Mouse (Mus musculus): ENCODE data around the gene Taf4.

GRCm38 (mm10) chr2:179948820-179949219 is 27.6 kb downstream of the Taf4 start:
- TF ChIP-seq CTCF (conservative IDR thresholded peaks at IDR 0.05; ENCODE audit: low read length) (no peak), POU5F1 (IDR thresholded peaks at IDR 0.05; ENCODE audit: borderline replicate concordance, low read length) (no peak)
